Mouse (Mus musculus) ovary, postnatal 14 days (tissue): ENCODE measurements around the gene Atp7a.

Source experiments
- DNase-seq: peaks from one replicate; pipeline ENCODE4 v3.0.0; 2022; ENCODE audit warnings: low spot score

Gene Atp7a

GRCm38 (mm10) chrX:106171853-106172154, 144.7 kb downstream of the Atp7a start:
- DNase-seq = no peak
